Mouse (Mus musculus): ENCODE results near the gene Fn1. TPM values are rescaled to one million over a fixed set of nuclear protein-coding genes. Genes with fewer than 3 reads are reported as not detected.

The Fn1 gene
- polyA plus RNA-seq, 1 experiment = 44.6 TPM

DNA sequence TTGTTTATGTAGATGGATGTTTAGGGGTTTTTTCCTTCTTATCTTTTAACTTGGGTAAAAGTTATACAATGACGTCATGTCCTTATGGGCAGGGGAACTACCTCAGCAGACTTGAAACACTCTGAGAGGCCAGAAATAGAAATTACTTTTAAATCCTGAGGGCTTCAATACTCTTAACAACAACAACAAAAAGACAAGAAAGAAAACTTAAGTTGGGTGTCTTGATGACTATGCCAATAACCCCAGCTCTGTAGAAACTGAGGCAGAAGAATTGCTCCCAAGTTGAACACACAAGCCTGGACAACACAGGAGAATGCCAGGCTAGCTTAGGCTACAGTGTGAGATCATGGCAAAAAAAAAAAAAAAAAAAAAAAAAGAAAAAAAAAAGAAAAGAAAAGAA, 1.2 kb downstream of the Fn1 start:
- no peak overlapping the region for H3K4me3 ChIP-seq (ENCODE audit: insufficient read depth, low read length)
- TF ChIP-seq POLR2A (IDR thresholded peaks at IDR 0.05; ENCODE audit: extremely low read depth, insufficient read depth, low read length) (no peak), CTCF (IDR thresholded peaks at IDR 0.05; ENCODE audit: extremely low read depth, insufficient read depth, low read length) (no peak)
- no peaks in the 10 kb centered on the region for H3K4me1 ChIP-seq (ENCODE audit: control insufficient read depth, insufficient read depth, low read length)
- H3K27ac ChIP-seq (ENCODE audit: insufficient read depth, low read length) = no peak overlapping the region

DNA sequence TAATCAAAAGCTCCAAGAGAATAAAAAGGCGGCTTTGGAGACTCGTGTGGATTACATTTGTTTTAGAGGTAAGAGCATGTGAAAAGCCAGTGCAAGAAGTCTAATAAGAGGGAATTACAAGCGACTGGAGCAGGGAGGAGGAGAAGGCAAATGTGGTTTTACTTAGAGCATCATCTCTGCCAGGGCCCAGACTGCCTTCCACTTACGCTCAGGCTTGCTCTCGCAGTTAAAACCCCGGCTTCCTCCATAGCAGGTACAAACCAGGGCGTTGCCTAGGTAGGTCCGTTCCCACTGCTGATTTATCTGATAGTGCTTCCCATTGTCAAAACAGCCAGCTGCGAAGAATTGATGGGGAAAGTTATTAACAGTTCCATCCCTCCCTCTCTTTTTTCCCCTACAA, 1.7 kb downstream of the Fn1 start:
- TF ChIP-seq CTCF (IDR thresholded peaks at IDR 0.05; ENCODE audit: extremely low read depth, insufficient read depth, low read length) (no peak), POLR2A (IDR thresholded peaks at IDR 0.05; ENCODE audit: extremely low read depth, insufficient read depth, low read length) (no peak)
- Histone ChIP-seq H3K4me3 (ENCODE audit: insufficient read depth, low read length) (no peak overlapping the region), H3K27ac (ENCODE audit: insufficient read depth, low read length) (no peak overlapping the region), H3K4me1 (ENCODE audit: control insufficient read depth, insufficient read depth, low read length) (no peaks in the 10 kb centered on the region)

DNA sequence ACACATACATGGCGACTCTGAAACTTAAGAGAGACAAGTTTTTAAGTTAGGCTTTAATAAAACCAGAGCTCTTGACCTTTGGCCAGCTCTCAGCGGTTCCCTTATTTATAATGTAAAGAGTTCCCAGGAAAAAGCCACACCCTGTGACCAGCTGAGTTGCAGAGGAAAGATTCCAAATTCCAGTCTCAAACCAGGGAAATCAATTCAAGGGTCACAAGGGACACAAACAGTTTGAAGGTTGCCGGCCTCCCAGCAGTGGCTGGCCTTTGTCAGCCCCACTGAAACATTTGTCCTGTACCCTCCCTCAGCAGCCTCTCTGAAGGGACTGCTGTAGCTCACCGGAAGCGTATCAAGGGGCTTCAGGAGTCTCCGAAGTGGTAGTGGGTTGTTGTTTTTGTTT, 2.3 kb downstream of the Fn1 start:
- H3K4me3 ChIP-seq (ENCODE audit: insufficient read depth, low read length) = no peak overlapping the region
- peak overlapping the region; percentile 13; the same call in 1 of the 2 replicates for H3K27ac ChIP-seq (ENCODE audit: insufficient read depth, low read length)
- H3K4me1 ChIP-seq (ENCODE audit: control insufficient read depth, insufficient read depth, low read length) = no peaks in the 10 kb centered on the region
- TF ChIP-seq POLR2A (IDR thresholded peaks at IDR 0.05; ENCODE audit: extremely low read depth, insufficient read depth, low read length) = no peak
- no peak for TF ChIP-seq CTCF (IDR thresholded peaks at IDR 0.05; ENCODE audit: extremely low read depth, insufficient read depth, low read length)

DNA sequence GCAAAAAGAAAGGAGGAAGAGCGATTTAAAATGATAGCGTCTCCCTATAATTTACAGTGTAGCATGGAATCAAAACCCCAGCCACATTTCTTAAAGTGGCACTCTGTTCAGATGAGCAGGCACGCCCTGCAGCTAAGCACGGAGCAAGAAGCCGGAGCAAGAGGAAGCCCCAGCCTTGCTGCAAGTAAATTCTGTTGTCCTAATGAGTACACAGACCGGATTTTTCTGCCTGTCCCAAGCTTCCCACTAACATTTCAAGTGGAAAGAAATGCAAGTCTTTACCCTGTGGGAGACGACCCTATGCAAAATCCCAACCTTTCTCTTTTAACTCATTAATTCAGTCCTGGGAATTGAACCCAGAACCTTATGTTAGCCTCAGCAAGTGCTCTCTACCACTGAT, 4.8 kb downstream of the Fn1 start:
- no peaks in the 10 kb centered on the region for H3K4me1 ChIP-seq (ENCODE audit: control insufficient read depth, insufficient read depth, low read length)
- no peak for TF ChIP-seq CTCF (IDR thresholded peaks at IDR 0.05; ENCODE audit: extremely low read depth, insufficient read depth, low read length)
- no peak for TF ChIP-seq POLR2A (IDR thresholded peaks at IDR 0.05; ENCODE audit: extremely low read depth, insufficient read depth, low read length)
- H3K27ac ChIP-seq (ENCODE audit: insufficient read depth, low read length) = no peak overlapping the region
- H3K4me3 ChIP-seq (ENCODE audit: insufficient read depth, low read length) = no peak overlapping the region

DNA sequence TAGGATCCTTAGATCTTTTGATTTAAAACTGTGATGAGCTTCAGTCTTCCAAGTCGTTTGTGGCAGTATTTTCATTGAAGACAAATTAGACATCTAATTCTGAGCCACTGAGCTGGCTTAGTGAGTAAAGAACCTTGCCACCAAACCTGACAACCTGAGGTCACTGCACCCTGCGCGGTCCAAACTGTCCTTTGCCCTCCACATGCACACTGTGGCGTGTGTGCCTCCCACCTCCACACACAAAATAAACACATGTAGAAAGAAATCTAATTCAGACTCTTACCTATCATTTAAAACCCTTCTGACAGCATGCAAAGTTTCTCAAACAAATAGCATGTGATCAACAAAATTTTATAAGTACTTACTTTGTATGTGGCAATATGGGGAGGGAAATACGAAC, 6.2 kb downstream of the Fn1 start:
- H3K27ac ChIP-seq (ENCODE audit: insufficient read depth, low read length) = no peak overlapping the region
- H3K4me1 ChIP-seq (ENCODE audit: control insufficient read depth, insufficient read depth, low read length) = no peaks in the 10 kb centered on the region
- TF ChIP-seq CTCF (IDR thresholded peaks at IDR 0.05; ENCODE audit: extremely low read depth, insufficient read depth, low read length) (no peak), POLR2A (IDR thresholded peaks at IDR 0.05; ENCODE audit: extremely low read depth, insufficient read depth, low read length) (no peak)
- no peak overlapping the region for H3K4me3 ChIP-seq (ENCODE audit: insufficient read depth, low read length)

DNA sequence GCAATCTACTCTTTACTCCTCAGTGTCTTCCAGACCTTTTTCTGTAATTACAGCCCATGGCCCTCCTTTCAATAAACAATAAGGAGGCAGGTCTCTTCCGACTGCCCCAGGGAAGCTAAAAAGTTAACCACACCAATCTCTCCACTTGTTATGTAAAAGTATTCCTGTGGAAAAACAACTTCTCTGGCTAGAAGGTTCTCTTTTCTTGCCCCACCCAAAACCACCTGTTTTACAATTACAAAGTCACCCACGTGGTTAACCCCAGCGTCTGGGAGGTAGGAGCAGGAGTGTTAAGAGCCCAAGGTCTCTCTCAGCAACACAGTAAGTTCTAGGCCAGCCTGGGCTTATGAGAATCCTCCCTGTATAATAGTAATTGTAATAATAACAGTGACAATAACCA, 7.0 kb downstream of the Fn1 start:
- TF ChIP-seq CTCF (IDR thresholded peaks at IDR 0.05; ENCODE audit: extremely low read depth, insufficient read depth, low read length) = no peak
- TF ChIP-seq POLR2A (IDR thresholded peaks at IDR 0.05; ENCODE audit: extremely low read depth, insufficient read depth, low read length) = no peak
- H3K27ac ChIP-seq (ENCODE audit: insufficient read depth, low read length) = no peak overlapping the region
- H3K4me1 ChIP-seq (ENCODE audit: control insufficient read depth, insufficient read depth, low read length) = no peaks in the 10 kb centered on the region
- no peak overlapping the region for H3K4me3 ChIP-seq (ENCODE audit: insufficient read depth, low read length)

DNA sequence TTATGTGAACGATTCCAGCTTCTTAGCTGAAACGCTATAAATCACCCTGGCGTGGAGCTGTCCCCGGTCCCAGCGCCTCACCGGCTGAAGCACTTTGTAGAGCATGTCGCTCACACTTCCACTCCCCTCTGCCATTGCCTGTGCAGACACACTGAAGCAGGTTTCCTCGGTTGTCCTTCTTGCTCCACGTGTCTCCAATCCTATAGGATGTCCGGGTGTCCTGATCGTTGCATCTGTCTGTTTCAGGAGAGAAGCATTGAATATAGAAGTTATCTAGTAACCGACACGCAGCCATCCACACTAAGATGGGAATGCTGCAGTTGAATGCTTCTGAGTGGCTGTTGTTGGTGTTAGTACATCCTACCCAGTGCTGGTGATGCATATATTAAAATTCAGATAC, 7.5 kb downstream of the Fn1 start:
- TF ChIP-seq POLR2A (IDR thresholded peaks at IDR 0.05; ENCODE audit: extremely low read depth, insufficient read depth, low read length) (no peak), CTCF (IDR thresholded peaks at IDR 0.05; ENCODE audit: extremely low read depth, insufficient read depth, low read length) (no peak)

DNA sequence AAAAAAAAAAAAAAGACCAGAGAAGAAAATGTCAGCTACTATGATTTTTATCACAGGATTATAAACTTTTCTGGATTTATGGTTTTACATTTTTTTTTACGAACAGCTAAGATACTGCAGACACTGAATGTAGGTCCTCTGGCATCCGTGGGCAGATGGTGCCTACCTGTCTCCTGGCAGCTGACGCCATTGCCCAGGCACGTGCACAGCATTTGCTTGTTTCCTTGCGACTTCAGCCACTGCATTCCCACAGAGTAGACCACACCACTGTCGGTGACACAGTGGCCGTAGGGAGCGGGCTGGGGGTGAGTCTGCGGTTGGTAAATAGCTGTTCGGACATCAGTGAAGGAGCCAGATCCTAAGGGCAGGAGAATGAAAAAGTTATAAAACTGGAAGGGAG, 10.2 kb downstream of the Fn1 start:
- no peak overlapping the region for H3K27ac ChIP-seq (ENCODE audit: insufficient read depth, low read length)
- no peak overlapping the region for H3K4me3 ChIP-seq (ENCODE audit: insufficient read depth, low read length)
- no peak for TF ChIP-seq CTCF (IDR thresholded peaks at IDR 0.05; ENCODE audit: extremely low read depth, insufficient read depth, low read length)
- no peak for TF ChIP-seq POLR2A (IDR thresholded peaks at IDR 0.05; ENCODE audit: extremely low read depth, insufficient read depth, low read length)
- H3K4me1 ChIP-seq (ENCODE audit: control insufficient read depth, insufficient read depth, low read length) = no peaks in the 10 kb centered on the region

More for the DNA sequence above, 7.5 kb downstream of the Fn1 start:
- Histone ChIP-seq H3K4me3 (ENCODE audit: insufficient read depth, low read length) (no peak overlapping the region), H3K4me1 (ENCODE audit: control insufficient read depth, insufficient read depth, low read length) (no peaks in the 10 kb centered on the region), H3K27ac (ENCODE audit: insufficient read depth, low read length) (no peak overlapping the region)

DNA sequence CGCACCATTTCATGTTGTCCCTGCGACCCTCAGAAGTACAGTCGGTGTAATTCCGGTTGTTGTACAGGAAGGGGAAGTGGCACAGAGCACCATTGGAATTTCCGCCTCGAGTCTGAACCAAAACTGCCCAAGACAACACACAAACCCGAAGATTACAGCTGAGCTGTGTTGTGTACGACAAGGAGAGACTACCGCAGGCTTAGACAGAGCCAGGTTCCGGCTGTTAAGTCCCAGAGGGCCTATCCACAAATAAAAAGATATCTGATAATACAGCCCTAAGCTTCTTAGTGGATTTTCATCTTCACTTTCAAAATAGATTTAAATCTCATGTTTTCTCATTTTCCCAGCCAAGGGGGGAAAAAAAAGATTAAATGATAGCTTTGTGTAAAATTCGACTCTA, 11.8 kb downstream of the Fn1 start:
- H3K4me3 ChIP-seq (ENCODE audit: insufficient read depth, low read length) = no peak overlapping the region
- H3K27ac ChIP-seq (ENCODE audit: insufficient read depth, low read length) = no peak overlapping the region
- H3K4me1 ChIP-seq (ENCODE audit: control insufficient read depth, insufficient read depth, low read length) = no peaks in the 10 kb centered on the region
- no peak for TF ChIP-seq POLR2A (IDR thresholded peaks at IDR 0.05; ENCODE audit: extremely low read depth, insufficient read depth, low read length)
- TF ChIP-seq CTCF (IDR thresholded peaks at IDR 0.05; ENCODE audit: extremely low read depth, insufficient read depth, low read length) = no peak

DNA sequence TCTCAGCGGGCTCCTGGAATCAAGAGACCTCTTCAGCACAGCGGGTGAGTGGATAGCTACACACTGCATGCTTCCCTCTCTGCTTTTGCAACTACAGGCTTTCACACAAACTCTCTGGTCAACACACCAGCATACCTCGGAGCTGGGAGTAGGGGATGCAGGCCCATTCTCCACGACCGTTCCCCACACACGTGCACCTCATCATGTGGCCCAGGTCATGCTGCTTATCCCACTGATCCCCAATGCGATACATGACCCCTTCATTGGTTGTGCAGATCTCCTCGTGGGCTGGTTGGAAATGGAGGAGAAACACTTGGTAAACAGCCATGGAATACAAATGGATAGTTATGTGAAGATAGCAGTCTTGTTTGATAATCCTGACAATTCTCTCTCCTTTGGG, 12.8 kb downstream of the Fn1 start:
- Histone ChIP-seq H3K4me3 (ENCODE audit: insufficient read depth, low read length) (no peak overlapping the region), H3K4me1 (ENCODE audit: control insufficient read depth, insufficient read depth, low read length) (no peaks in the 10 kb centered on the region), H3K27ac (ENCODE audit: insufficient read depth, low read length) (no peak overlapping the region)
- no peak for TF ChIP-seq CTCF (IDR thresholded peaks at IDR 0.05; ENCODE audit: extremely low read depth, insufficient read depth, low read length)
- TF ChIP-seq POLR2A (IDR thresholded peaks at IDR 0.05; ENCODE audit: extremely low read depth, insufficient read depth, low read length) = no peak

DNA sequence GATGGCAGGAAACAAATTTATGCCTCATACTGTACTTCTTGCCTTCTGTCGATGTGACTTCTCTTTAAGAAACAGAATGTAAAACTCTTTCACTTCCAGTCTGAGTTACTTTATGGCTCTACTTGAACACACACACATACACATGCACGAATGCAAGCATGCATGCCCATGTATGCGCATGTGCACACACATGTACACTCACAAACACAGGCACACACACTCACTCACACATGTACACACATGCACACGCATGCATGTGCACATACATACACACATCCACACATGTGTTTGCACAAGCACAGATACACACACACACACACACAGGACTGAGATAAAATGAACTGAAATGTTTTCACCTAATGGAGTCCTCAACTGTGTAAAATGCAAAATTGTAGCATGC, 16.3 kb downstream of the Fn1 start:
- no peak overlapping the region for H3K27ac ChIP-seq (ENCODE audit: insufficient read depth, low read length)
- H3K4me1 ChIP-seq (ENCODE audit: control insufficient read depth, insufficient read depth, low read length) = no peaks in the 10 kb centered on the region
- TF ChIP-seq CTCF (IDR thresholded peaks at IDR 0.05; ENCODE audit: extremely low read depth, insufficient read depth, low read length) = no peak
- no peak for TF ChIP-seq POLR2A (IDR thresholded peaks at IDR 0.05; ENCODE audit: extremely low read depth, insufficient read depth, low read length)
- H3K4me3 ChIP-seq (ENCODE audit: insufficient read depth, low read length) = no peak overlapping the region
